Mouse (Mus musculus) forebrain, embryonic 12.5 days (tissue): ENCODE data around the gene Ttc28. TPM values are rescaled to one million over a fixed set of nuclear protein-coding genes. Genes with fewer than 3 reads are reported as not detected.

Experiments used
- ATAC-seq: fragments of 200-750 bp; cut with Nextera tagmentation; 2 replicates; pipeline ENCODE4 v1.8.0; 2017; ENCODE audit warnings: moderate TSS enrichment; ENCODE audit not compliant: low FRiP score
- H3K27ac ChIP-seq: fragments of 300-500 bp; sonication (generic); 2 replicates; pipeline ENCODE4 v1.5.1; 2016; ENCODE audit warnings: mild to moderate bottlenecking
- H3K27me3 ChIP-seq: fragments of 300-500 bp; sonication (generic); 2 replicates; pipeline ENCODE4 v1.6.1; 2016; ENCODE audit warnings: mild to moderate bottlenecking
- H3K36me3 ChIP-seq: fragments of 300-500 bp; sonication (generic); replicated peaks from 2 replicates; pipeline ENCODE4 v1.6.1; 2016; ENCODE audit warnings: mild to moderate bottlenecking
- H3K4me1 ChIP-seq: fragments of 300-500 bp; sonication (generic); 2 replicates; pipeline ENCODE4 v1.6.1; 2016
- H3K4me2 ChIP-seq: fragments of 300-500 bp; sonication (generic); 2 replicates; pipeline ENCODE4 v1.6.1; 2016; ENCODE audit warnings: mild to moderate bottlenecking, moderate library complexity
- H3K4me3 ChIP-seq: fragments of 300-500 bp; sonication (generic); replicated peaks from 2 replicates; pipeline ENCODE4 v1.5.1; 2016; ENCODE audit warnings: mild to moderate bottlenecking
- H3K9ac ChIP-seq: fragments of 300-500 bp; sonication (generic); 2 replicates; pipeline ENCODE4 v1.6.1; 2016; ENCODE audit warnings: mild to moderate bottlenecking
- H3K9me3 ChIP-seq: fragments of 300-500 bp; sonication (generic); 2 replicates; pipeline ENCODE4 v1.6.1; 2016
- WGBS: fragments of 180-500 bp; shearing (Covaris S2); methylation state at CpG from one replicate; pipeline ENCODE4 v1.1.7; 2016; 5-methylcytosine and 5-hydroxymethylcytosine counted together
- polyA plus RNA-seq: library from polyadenylated mRNA; unstranded; fragments of >200 nt; fragmentation: Nextera tagmentation; extraction: Ambion mirVana; gene quantifications from 2 replicates; pipeline ENCODE4 v1.2.1, GENCODE M21; 2016

Ttc28 gene
- polyA plus RNA-seq, 1 experiment from 2014 or later: 23.1 TPM

DNA sequence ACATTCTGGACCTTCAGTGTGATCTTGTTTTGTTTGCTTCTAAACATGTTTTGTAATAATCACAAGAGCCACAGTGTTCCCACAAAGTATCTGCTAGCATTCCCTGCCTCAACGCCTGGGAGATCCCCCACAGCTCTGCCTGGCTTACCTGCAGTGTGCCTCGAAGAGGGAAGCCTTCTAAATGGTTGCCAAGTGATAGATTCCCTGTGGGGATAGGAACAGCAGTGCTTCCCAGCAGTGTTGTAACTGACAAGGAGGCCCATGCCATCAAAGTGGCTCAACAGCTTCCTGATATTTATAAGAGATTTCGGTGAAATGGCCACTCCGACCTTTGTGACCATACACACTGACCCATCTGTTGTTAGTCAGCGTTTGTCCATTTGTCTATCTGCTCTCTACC is 324.6 kb downstream of the Ttc28 start:
- Histone ChIP-seq H3K27me3 (peaks cover 1% of the 10 kb centered on the region; the same call in 1 of the 2 replicates), H3K9ac (no peak overlapping the region), H3K4me3 (no peak overlapping the region), H3K9me3 (no peaks in the 10 kb centered on the region), H3K4me1 (peaks cover 86% of the 10 kb centered on the region), H3K4me2 (no peak overlapping the region), H3K36me3 (no peaks in the 10 kb centered on the region), H3K27ac (no peak overlapping the region)
- 73% methylated on average over 5 of the region's 5 CpGs for WGBS
- ATAC-seq: no peak

DNA sequence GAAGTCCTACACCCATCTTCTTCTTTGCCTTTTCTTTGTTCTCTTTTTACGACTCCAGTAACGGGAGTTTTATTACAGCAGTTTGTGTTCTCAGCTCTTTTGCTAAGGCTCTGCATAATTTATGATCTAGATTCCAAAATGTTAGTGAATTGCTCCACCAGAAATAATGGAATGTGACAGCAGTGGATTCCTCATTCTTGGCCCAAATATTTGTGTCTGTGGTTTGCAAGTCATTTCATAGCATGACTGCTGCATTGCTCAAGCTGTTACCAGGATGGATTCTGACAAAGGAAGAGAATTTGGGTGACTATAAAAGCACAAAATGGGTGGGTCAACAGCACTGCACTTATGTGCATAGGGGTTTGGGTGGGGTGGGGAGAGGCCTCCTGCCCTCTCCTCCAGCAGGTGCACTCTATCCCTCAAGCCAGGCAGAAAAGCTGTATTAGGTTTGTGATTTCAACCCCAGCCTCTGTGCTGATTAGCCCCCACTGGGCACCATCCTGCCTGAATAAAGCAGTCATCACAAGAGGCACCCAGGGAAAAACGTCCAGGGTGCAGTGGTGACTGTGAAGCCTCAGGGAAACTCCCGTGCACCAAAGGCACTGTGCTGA is 325.5 kb downstream of the Ttc28 start:
- peaks cover 7% of the 10 kb centered on the region; the same call in 1 of the 2 replicates for H3K27me3 ChIP-seq
- no peaks in the 10 kb centered on the region for H3K9me3 ChIP-seq
- no peak for ATAC-seq
- 0 out of 2 replicates have a peak overlapping the region, but pooled peaks have one; percentile 70 for H3K27ac ChIP-seq
- H3K4me3 ChIP-seq: no peak overlapping the region
- H3K4me1 ChIP-seq: peaks cover 79% of the 10 kb centered on the region
- H3K4me2 ChIP-seq: no peak overlapping the region
- H3K9ac ChIP-seq: no peak overlapping the region
- WGBS: 54% methylated on average over 4 of the region's 4 CpGs
- H3K36me3 ChIP-seq: no peaks in the 10 kb centered on the region

DNA sequence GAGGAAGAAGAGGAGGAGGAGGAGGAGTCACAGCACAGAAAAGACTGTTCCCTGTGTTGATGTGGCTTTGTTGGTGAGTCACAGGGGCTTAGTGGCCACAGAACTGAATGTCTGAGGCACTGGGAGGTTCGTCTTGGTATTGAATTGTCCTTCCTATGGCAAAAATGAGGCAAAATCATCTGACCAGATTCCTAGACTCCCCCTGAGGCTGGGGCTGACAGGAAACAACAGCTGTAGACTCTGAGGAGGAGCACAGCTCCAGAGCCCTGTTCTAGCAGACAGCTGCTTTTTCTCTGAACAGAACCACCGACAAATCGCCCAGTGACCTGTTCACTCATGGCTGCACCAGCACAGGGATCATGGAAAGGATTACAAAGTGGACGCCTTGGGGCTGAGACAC is 326.2 kb downstream of the Ttc28 start:
- peak overlapping the region; percentile 70 for H3K27ac ChIP-seq
- no peak overlapping the region for H3K9ac ChIP-seq
- no peak overlapping the region for H3K4me2 ChIP-seq
- WGBS: 29% methylated on average over 4 of the region's 4 CpGs
- H3K4me1 ChIP-seq: peaks cover 71% of the 10 kb centered on the region
- no peak for ATAC-seq
- peaks cover 7% of the 10 kb centered on the region; the same call in 1 of the 2 replicates for H3K27me3 ChIP-seq
- H3K9me3 ChIP-seq: no peaks in the 10 kb centered on the region
- H3K36me3 ChIP-seq: no peaks in the 10 kb centered on the region
- no peak overlapping the region for H3K4me3 ChIP-seq

DNA sequence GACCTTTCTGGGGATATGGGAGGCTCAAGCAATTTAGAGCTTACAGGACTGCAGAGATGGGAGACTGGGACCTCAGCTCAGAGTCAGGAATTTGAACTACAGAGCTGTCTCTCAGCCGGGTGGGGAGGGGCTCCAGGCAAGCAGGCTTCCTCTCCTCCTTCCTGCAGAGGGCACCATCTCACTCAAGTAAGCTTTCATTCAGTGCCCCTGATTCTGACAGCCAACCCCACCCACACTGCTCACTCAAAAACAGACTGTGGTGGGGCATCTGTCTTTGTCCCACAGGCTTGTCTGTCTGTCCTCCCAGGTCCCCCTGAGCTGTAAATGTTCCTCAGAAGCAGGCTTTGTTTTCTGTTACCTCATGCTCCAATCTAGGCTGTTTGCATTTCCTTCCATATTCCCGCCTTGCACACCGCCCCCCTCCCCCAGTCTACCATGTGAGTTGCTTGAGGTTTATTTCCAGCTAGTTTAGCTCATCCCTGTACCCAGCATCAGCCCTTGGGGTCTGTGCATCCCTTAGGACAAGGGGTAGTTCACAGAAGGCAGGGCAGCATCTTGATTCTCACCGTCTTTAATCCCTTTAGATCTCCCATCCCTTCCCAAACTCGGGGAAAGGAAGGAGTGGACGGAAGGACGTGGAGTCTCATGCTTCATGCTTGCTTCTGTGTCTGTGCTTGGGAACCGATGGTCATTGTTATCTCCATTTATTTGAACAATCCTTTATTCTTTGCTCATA is 328.5 kb downstream of the Ttc28 start:
- no peak overlapping the region for H3K9ac ChIP-seq
- H3K4me3 ChIP-seq: no peak overlapping the region
- peak overlapping the region; percentile 21; the same call in 1 of the 2 replicates for H3K4me2 ChIP-seq
- peaks cover 11% of the 10 kb centered on the region; the same call in 1 of the 2 replicates for H3K27me3 ChIP-seq
- no peak overlapping the region for H3K27ac ChIP-seq
- peaks cover 51% of the 10 kb centered on the region for H3K4me1 ChIP-seq
- 45% methylated on average over 8 of the region's 8 CpGs for WGBS
- peak; percentile 58; the same call in 1 of the 2 replicates for ATAC-seq
- no peaks in the 10 kb centered on the region for H3K36me3 ChIP-seq
- no peaks in the 10 kb centered on the region for H3K9me3 ChIP-seq

DNA sequence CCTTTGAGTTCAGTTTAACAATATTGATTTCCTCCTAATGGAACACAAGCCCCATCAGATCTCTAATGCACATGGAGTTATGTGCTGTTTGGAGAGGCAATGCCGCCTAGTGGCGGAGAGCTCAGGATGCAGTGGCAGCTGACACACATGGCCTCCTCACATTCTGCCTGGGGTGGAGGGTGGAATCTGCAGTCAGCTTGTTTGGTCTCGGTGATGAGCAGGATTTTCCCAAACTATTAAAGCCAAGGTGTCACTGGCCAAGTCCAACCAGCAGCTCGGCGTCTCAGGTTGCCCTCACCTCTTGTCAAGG is 329.0 kb downstream of the Ttc28 start:
- peak; percentile 68; the same call in 1 of the 2 replicates for ATAC-seq
- H3K4me2 ChIP-seq: peak overlapping the region; percentile 21; the same call in 1 of the 2 replicates
- no peak overlapping the region for H3K4me3 ChIP-seq
- WGBS: 35% methylated on average over 5 of the region's 5 CpGs
- H3K4me1 ChIP-seq: peaks cover 51% of the 10 kb centered on the region
- no peak overlapping the region for H3K27ac ChIP-seq
- no peak overlapping the region for H3K9ac ChIP-seq
- H3K36me3 ChIP-seq: no peaks in the 10 kb centered on the region
- H3K27me3 ChIP-seq: peaks cover 13% of the 10 kb centered on the region; the same call in 1 of the 2 replicates
- no peaks in the 10 kb centered on the region for H3K9me3 ChIP-seq

DNA sequence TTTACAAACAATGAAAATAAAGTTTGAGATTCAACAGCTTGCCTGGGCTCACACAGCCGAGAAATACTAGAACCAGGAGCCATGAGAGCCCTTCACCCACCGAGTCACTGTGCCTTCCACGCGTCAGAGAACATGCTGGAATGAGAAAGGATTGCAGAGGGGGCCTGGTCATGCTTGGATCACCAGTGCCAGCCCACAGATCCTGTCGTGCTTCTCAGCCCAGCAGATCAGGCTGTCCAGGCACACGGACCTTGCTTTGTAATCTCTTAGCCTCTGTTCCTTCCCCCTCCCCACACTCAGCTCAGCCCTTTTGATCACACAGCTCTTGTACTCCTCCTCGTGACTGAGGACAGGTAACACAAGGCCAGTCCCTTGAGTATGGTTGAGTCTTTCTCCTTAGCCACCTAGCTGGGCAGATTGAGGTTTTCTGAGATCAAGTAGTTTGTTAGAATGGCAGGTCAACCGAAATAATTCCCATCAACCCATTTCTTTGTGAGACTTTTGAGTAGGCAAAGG is 334.4 kb downstream of the Ttc28 start:
- no peak overlapping the region for H3K4me2 ChIP-seq
- H3K27me3 ChIP-seq: peaks cover 23% of the 10 kb centered on the region
- no peak overlapping the region for H3K9ac ChIP-seq
- peaks cover 52% of the 10 kb centered on the region for H3K4me1 ChIP-seq
- no peak for ATAC-seq
- no peaks in the 10 kb centered on the region for H3K9me3 ChIP-seq
- H3K36me3 ChIP-seq: no peaks in the 10 kb centered on the region
- H3K4me3 ChIP-seq: no peak overlapping the region
- 57% methylated on average over 8 of the region's 8 CpGs for WGBS
- H3K27ac ChIP-seq: peak overlapping the region; percentile 77; the same call in 1 of the 2 replicates

DNA sequence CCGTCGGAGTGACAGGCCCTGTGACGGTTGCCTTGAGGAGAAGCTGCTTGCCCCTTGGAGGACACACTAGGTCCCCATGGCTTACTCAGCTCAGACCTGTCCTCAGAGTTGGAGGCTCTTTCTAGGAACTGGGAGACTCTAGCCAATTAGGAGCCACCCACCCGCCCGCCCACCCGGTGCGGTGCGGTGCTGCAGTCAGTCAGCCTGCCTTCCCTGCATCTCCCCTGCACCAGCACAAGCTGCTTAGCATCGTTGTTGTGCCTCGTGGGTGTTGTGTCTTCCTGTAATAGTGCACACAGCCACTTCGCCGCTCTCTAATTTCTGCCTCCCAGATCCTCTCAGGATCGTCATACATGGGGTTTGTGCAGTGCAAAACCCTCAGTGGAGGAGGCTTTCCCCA is 335.3 kb downstream of the Ttc28 start:
- 21% methylated on average over 13 of the region's 13 CpGs for WGBS
- peak; percentile 57 for ATAC-seq
- H3K4me2 ChIP-seq: peak overlapping the region; percentile 35

DNA sequence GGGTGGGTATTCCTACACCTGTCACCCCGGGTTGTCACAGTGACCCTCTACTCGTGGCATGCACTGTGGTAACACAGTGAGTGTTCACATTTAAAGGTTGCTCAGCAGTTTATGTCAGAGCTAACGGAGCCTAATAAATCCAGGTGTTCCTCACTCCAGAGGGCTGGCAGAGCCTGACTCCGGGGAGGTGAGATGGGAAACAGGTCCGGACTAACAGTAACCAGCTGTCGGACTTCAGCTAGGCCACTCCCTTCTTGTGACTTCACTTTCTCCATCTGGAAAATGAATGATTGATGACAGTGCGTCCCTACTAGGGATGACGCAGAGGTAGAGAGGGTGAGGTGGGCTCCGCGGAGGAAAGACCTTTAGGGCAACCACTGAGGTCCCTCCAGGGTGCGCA is 336.1 kb downstream of the Ttc28 start:
- no peaks in the 10 kb centered on the region for H3K9me3 ChIP-seq
- 0 out of 2 replicates have a peak, but pooled peaks have one; percentile 7 for ATAC-seq
- H3K4me2 ChIP-seq: no peak overlapping the region
- H3K27me3 ChIP-seq: peaks cover 16% of the 10 kb centered on the region
- peaks cover 68% of the 10 kb centered on the region for H3K4me1 ChIP-seq
- WGBS: 73% methylated on average over 11 of the region's 11 CpGs
- H3K36me3 ChIP-seq: no peaks in the 10 kb centered on the region
- peak overlapping the region; percentile 53 for H3K27ac ChIP-seq
- no peak overlapping the region for H3K4me3 ChIP-seq
- peak overlapping the region; percentile 7; the same call in 1 of the 2 replicates for H3K9ac ChIP-seq

More for the DNA sequence above, 335.3 kb downstream of the Ttc28 start:
- Histone ChIP-seq H3K4me1 (peaks cover 60% of the 10 kb centered on the region), H3K27ac (peak overlapping the region; percentile 77), H3K4me3 (no peak overlapping the region), H3K36me3 (no peaks in the 10 kb centered on the region), H3K9me3 (no peaks in the 10 kb centered on the region), H3K9ac (peak overlapping the region; percentile 53), H3K27me3 (peaks cover 16% of the 10 kb centered on the region)

DNA sequence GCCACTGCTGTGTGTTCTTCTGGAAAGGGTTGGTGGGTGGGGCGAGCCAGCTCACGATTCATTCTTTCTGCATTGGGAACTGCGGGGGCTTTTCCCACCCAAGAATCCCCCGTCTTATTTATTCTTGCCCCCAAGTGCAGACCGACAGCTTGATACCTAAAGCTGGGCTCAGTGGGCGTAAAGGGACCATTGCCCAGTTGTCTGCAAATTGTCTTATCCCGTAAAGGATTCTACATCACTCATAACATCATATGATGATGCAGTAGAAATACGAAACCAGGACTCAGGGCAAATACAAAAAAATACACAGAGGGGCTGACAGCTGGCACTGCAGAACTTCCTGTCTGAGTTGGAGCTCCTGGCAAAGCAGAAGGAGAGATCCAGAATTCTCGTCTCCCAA is 336.6 kb downstream of the Ttc28 start:
- no peaks in the 10 kb centered on the region for H3K36me3 ChIP-seq
- peaks cover 73% of the 10 kb centered on the region for H3K4me1 ChIP-seq
- WGBS: 90% methylated on average over 9 of the region's 9 CpGs

DNA sequence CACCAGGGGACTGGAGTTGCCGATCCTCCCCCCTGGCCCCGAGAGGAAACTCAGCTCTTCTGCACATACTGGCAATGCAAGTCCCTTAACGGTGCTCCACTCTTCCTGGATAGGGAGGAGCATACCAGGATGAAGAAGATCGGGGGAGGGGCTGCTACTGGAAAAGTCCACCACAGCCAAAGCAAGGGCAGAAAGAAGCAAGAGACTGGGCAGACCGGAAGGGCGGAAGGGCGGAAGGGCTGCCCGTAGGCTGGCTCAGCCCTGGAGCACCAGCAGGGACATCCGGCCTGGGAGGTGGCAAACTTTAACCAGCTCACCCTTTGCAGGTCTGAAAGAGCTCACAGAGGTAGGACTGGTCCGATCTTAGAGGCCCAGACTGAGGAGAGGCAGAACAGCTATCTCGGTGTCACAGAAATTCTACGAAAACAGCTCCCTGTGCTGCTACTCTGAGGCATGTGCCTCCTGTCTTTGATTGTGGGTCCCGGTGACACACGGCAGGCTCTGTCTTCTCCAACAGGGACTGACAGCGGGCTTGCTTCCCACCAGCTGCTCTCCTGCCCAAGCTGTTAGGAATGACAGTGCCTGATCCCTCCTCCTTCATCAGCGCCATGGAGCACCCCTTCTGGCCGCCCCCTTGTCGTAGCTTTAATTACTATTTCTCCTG is 338.0 kb downstream of the Ttc28 start:
- H3K4me2 ChIP-seq: no peak overlapping the region
- no peak overlapping the region for H3K4me3 ChIP-seq
- H3K9ac ChIP-seq: no peak overlapping the region
- H3K27ac ChIP-seq: peak overlapping the region; percentile 67
- WGBS: 72% methylated on average over 18 of the region's 18 CpGs
- peaks cover 85% of the 10 kb centered on the region for H3K4me1 ChIP-seq
- no peak for ATAC-seq
- no peaks in the 10 kb centered on the region for H3K36me3 ChIP-seq
- H3K9me3 ChIP-seq: no peaks in the 10 kb centered on the region
- peaks cover 13% of the 10 kb centered on the region for H3K27me3 ChIP-seq

More for the DNA sequence above, 336.6 kb downstream of the Ttc28 start:
- Histone ChIP-seq H3K27ac (peak overlapping the region; percentile 53; the same call in 1 of the 2 replicates), H3K9ac (no peak overlapping the region), H3K4me2 (no peak overlapping the region), H3K4me3 (no peak overlapping the region), H3K27me3 (peaks cover 16% of the 10 kb centered on the region), H3K9me3 (no peaks in the 10 kb centered on the region)
- ATAC-seq: no peak

DNA sequence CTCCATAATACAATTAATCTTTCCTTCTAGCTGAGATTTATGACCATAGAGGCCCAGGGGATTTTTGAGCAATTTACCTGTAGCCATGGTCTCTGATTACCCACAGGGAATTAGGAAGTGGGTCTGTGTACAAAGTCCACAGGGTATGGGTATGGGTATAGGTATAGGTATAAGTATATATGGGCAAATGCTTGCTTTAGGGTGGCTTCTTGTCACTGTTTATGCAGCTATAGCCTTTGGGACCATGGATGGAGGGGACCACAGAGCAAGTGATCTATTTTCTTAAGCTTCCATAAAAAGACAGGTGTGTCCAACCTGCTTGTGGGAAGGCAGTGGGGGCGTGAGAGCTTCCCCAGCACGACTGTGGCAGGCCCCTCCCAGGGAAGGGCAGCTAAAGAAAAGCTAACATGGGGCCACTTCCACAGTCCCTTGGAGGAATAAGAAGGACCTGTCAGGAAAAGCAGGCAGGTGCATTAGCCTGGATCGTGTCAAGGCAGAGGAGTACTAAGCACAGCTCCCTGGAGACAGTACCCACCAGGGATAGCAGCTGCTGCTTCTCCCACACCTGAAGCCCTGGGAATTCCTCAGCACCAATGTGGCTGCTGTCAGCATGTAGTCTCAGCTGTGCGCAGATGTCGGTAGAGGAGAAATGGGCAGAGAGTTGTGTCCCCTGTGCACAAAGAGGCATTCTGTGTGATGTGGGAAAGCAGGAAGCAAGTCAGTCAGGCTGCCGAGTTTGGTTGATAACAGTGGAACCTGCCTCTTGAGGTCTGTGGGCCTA is 338.7 kb downstream of the Ttc28 start:
- Histone ChIP-seq H3K27me3 (peaks cover 12% of the 10 kb centered on the region), H3K36me3 (peaks cover 4% of the 10 kb centered on the region), H3K9me3 (no peaks in the 10 kb centered on the region), H3K4me3 (no peak overlapping the region), H3K4me1 (peaks cover 86% of the 10 kb centered on the region), H3K27ac (peak overlapping the region; percentile 96), H3K9ac (no peak overlapping the region), H3K4me2 (no peak overlapping the region)
- no peak for ATAC-seq
- 76% methylated on average over 6 of the region's 6 CpGs for WGBS
